Mouse (Mus musculus) liver, adult 2 months (tissue): ENCODE measurements around the gene Slc44a3.

ENCODE experiments used
- CTCF ChIP-seq: fragments of 200-500 bp; IDR thresholded peaks from 2 replicates; pipeline ENCODE4 v1.5.1; 2011; ENCODE audit warnings: low read depth, low read length, control low read depth
- POLR2A ChIP-seq: fragments of 200-500 bp; IDR thresholded peaks from 2 replicates; pipeline ENCODE4 v1.6.1; 2011; ENCODE audit warnings: low read length, control low read depth; ENCODE audit not compliant: insufficient read depth; ENCODE audit errors: extremely low read depth

DNA sequence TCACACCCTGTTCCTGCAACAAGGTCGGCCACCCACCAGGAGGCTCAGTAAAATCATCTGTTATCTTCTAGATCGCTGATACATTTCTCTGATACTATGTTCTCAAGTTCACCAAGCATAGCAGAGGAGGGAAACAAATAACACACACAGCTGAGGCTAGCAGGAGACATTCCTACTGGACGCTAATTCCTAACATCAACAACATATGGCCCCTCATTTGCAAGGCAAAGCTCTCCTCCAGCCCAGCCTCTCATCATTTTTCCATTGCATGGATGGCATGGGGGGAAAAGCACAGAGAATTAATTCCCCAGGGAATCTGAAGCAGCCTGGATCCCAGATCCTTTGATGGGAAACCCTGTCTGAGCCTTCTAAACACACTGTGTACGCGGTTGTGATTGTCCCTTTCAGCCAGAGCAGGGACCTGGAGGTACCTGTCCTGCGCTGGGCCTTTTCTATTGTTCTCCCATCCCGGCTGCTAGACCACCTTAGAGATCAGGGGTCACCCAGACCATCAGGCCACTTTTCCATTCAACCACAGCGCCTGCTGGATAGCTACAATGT lies 27.2 kb downstream of the Slc44a3 start:
- TF ChIP-seq CTCF (no peak), POLR2A (no peak)
